Mouse (Mus musculus): ENCODE results near the gene Tmsb15a. TPM values are rescaled to one million over a fixed set of nuclear protein-coding genes. Genes with fewer than 3 reads are reported as not detected.

Tmsb15a gene
- polyA plus RNA-seq, 1 experiment from 2014 or later, result not detected

- WGBS, result 13% methylated on average over 48 of the region's 48 CpGs
- H3K27ac ChIP-seq (ENCODE audit: low read length), result peak within 1 kb of the TSS; percentile 57
- H3K36me3 ChIP-seq (ENCODE audit: insufficient read depth, low read length), result no peaks in the 10 kb centered on the region
- no peaks in the 10 kb centered on the region for H3K4me1 ChIP-seq (ENCODE audit: insufficient read depth, low read depth, low read length)
- peak within 1 kb of the TSS; percentile 54 for H3K9ac ChIP-seq (replicated peaks; ENCODE audit: low read depth)
- H3K4me3 ChIP-seq (ENCODE audit: low read depth, low read length), result peak within 1 kb of the TSS; percentile 54
- ATAC-seq, result peak; percentile 99
- H3K9me3 ChIP-seq (ENCODE audit: low read length), result no peaks in the 10 kb centered on the region
- H3K27me3 ChIP-seq (replicated peaks; ENCODE audit: insufficient read depth, low read length), result no peaks in the 10 kb centered on the region
- peak; percentile 94 for DNase-seq (ENCODE audit: low spot score)
- peak within 1 kb of the TSS; percentile 50 for H3K4me2 ChIP-seq (replicated peaks; ENCODE audit: low read depth, low read length)
- TF ChIP-seq EP300 (IDR thresholded peaks at IDR 0.05) (no peak), CTCF (IDR thresholded peaks at IDR 0.05) (no peak)
Measured at GRCm38 (mm10) chrX:135742304-135743055, 17.4 kb upstream of the Tmsb15a start, which contains the start of the genes Armcx5 and Gprasp1. TSS of gene Armcx5 (plus strand) at chrX:135742733. TSS of gene Gprasp1 (plus strand) at chrX:135742733.

DNA sequence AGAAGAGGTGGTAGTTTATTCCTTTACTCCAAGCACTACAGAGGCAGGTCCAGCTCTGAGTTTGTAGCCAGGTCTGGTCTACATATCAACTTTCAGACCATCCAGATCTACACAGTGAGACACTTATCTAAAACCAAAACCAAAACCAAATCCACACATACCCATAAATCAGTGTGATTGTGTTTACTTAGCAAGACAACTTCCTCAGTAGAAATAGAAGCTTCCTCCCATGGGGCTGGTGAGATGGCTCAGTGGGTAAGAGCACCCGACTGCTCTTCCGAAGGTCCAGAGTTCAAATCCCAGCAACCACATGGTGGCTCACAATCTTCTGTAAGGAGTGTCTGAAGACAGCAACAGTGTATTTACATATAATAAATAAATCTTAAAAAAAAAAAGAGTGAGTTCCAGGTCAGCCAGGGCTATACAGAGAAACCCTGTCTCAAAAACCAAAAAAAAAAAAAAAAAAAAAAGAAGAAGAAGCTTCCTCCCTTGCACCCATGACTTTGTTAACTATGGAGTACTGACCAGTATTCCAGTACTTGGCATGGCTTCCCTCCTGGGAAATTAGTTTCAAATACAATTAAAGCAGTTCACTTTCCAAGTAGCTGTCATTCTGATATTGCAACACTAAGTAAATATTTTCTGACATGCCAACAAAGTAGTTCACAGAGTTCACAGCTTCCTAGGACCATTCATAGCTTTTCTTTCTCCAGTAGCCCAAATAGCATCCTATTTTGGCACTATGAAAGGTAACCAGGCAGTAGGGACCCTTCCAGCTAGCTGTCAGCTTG lies 13.9 kb upstream of the Tmsb15a start:
- 84% methylated on average over 2 of the region's 2 CpGs for WGBS
- Histone ChIP-seq H3K27me3 (replicated peaks; ENCODE audit: insufficient read depth, low read length) (no peaks in the 10 kb centered on the region), H3K9me3 (ENCODE audit: low read length) (no peaks in the 10 kb centered on the region), H3K9ac (replicated peaks; ENCODE audit: low read depth) (no peak overlapping the region), H3K27ac (ENCODE audit: low read length) (no peak overlapping the region), H3K4me1 (ENCODE audit: insufficient read depth, low read depth, low read length) (no peaks in the 10 kb centered on the region), H3K4me2 (replicated peaks; ENCODE audit: low read depth, low read length) (no peak overlapping the region), H3K36me3 (ENCODE audit: insufficient read depth, low read length) (no peaks in the 10 kb centered on the region), H3K4me3 (ENCODE audit: low read depth, low read length) (no peak overlapping the region)
- TF ChIP-seq EP300 (IDR thresholded peaks at IDR 0.05) (no peak), CTCF (IDR thresholded peaks at IDR 0.05) (no peak)
- ATAC-seq, result no peak
- no peak for DNase-seq (ENCODE audit: low spot score)

DNA sequence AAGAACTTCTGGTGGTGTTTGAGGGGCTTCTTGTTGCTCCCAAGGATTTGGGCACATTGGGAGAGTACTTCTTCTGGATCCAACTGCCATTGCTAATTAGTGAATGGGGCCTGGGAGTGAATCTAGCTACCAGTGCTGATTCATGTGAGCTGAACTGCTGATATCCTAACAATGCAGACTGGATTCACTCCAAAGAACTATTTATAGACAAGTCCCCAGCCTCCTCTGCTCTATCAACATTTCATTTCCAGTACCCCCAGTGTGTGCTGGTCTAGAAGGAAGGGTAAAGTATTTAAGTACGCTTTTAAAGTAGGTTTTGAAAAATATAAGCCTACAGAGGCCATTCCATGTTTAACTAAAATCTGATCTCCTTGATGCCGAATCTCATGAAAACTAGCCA lies 12.2 kb downstream of the Tmsb15a start:
- TF ChIP-seq EP300 (IDR thresholded peaks at IDR 0.05) (no peak), CTCF (IDR thresholded peaks at IDR 0.05) (no peak)
- no peak for ATAC-seq
- WGBS, result 59% methylated on average over 2 of the region's 2 CpGs

DNA sequence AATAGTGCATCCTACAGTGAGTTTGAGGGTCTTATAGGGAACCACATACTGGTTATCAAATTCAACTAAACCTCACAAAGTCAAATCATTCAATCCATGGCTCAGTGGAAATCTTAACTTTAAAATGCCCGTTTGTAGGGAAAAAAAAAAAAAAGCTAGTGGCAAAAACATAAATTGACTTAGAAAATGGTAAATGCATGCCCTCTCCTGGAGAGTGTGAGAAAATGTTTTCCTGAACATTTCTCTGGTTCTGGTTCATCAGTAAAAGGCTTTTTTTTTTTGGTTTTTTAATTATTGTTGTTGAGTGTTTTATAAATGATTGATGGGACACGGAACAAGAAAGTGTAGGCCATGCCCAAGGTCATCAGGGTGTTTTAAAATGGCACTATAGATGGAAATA lies 20.7 kb downstream of the Tmsb15a start:
- Histone ChIP-seq H3K9me3 (ENCODE audit: low read length) (no peaks in the 10 kb centered on the region), H3K36me3 (ENCODE audit: insufficient read depth, low read length) (no peaks in the 10 kb centered on the region), H3K27ac (ENCODE audit: low read length) (no peak overlapping the region), H3K27me3 (replicated peaks; ENCODE audit: insufficient read depth, low read length) (no peaks in the 10 kb centered on the region), H3K4me1 (ENCODE audit: insufficient read depth, low read depth, low read length) (no peaks in the 10 kb centered on the region), H3K9ac (replicated peaks; ENCODE audit: low read depth) (no peak overlapping the region), H3K4me2 (replicated peaks; ENCODE audit: low read depth, low read length) (no peak overlapping the region), H3K4me3 (ENCODE audit: low read depth, low read length) (no peak overlapping the region)
- 28% methylated on average over 2 of the region's 2 CpGs for WGBS
- TF ChIP-seq CTCF (IDR thresholded peaks at IDR 0.05) (peak; percentile 27; the same call in 1 of the 2 replicates), EP300 (IDR thresholded peaks at IDR 0.05) (no peak)
- no peak for ATAC-seq
- no peak for DNase-seq (ENCODE audit: low spot score)

More for the DNA sequence above, 12.2 kb downstream of the Tmsb15a start:
- no peak for DNase-seq (ENCODE audit: low spot score)
- Histone ChIP-seq H3K27me3 (replicated peaks; ENCODE audit: insufficient read depth, low read length) (no peaks in the 10 kb centered on the region), H3K4me2 (replicated peaks; ENCODE audit: low read depth, low read length) (no peak overlapping the region), H3K9ac (replicated peaks; ENCODE audit: low read depth) (no peak overlapping the region), H3K27ac (ENCODE audit: low read length) (no peak overlapping the region), H3K36me3 (ENCODE audit: insufficient read depth, low read length) (no peaks in the 10 kb centered on the region), H3K4me1 (ENCODE audit: insufficient read depth, low read depth, low read length) (no peaks in the 10 kb centered on the region), H3K4me3 (ENCODE audit: low read depth, low read length) (no peak overlapping the region), H3K9me3 (ENCODE audit: low read length) (no peaks in the 10 kb centered on the region)

- WGBS, result 78% methylated on average over 1 of the region's 1 CpGs
- ATAC-seq, result no peak
- TF ChIP-seq EP300 (IDR thresholded peaks at IDR 0.05) (no peak), CTCF (IDR thresholded peaks at IDR 0.05) (no peak)
Measured at GRCm38 (mm10) chrX:135703111-135703510, 21.9 kb downstream of the Tmsb15a start.

GRCm38 (mm10) chrX:135693633-135694032 lies 31.4 kb downstream of the Tmsb15a start, which contains the start of gene Tcp11x2:
TSS of gene Tcp11x2 (minus strand) at chrX:135693790.
- Histone ChIP-seq H3K4me3 (ENCODE audit: low read depth, low read length) (no peak within 1 kb of the TSS), H3K9me3 (ENCODE audit: low read length) (no peaks in the 10 kb centered on the region), H3K4me1 (ENCODE audit: insufficient read depth, low read depth, low read length) (no peaks in the 10 kb centered on the region), H3K36me3 (ENCODE audit: insufficient read depth, low read length) (no peaks in the 10 kb centered on the region), H3K27ac (ENCODE audit: low read length) (no peak within 1 kb of the TSS), H3K27me3 (replicated peaks; ENCODE audit: insufficient read depth, low read length) (no peaks in the 10 kb centered on the region), H3K9ac (replicated peaks; ENCODE audit: low read depth) (no peak within 1 kb of the TSS), H3K4me2 (replicated peaks; ENCODE audit: low read depth, low read length) (no peak within 1 kb of the TSS)
- TF ChIP-seq EP300 (IDR thresholded peaks at IDR 0.05) (no peak), CTCF (IDR thresholded peaks at IDR 0.05) (no peak)
- DNase-seq (ENCODE audit: low spot score) (no peak), ATAC-seq (no peak)
- WGBS, result 59% methylated on average over 1 of the region's 1 CpGs

More at GRCm38 (mm10) chrX:135703111-135703510, 21.9 kb downstream of the Tmsb15a start:
- H3K9ac ChIP-seq (replicated peaks; ENCODE audit: low read depth), result no peak overlapping the region
- no peaks in the 10 kb centered on the region for H3K27me3 ChIP-seq (replicated peaks; ENCODE audit: insufficient read depth, low read length)
- no peaks in the 10 kb centered on the region for H3K4me1 ChIP-seq (ENCODE audit: insufficient read depth, low read depth, low read length)
- DNase-seq (ENCODE audit: low spot score), result no peak
- no peak overlapping the region for H3K4me3 ChIP-seq (ENCODE audit: low read depth, low read length)
- no peaks in the 10 kb centered on the region for H3K9me3 ChIP-seq (ENCODE audit: low read length)
- no peak overlapping the region for H3K4me2 ChIP-seq (replicated peaks; ENCODE audit: low read depth, low read length)
- no peaks in the 10 kb centered on the region for H3K36me3 ChIP-seq (ENCODE audit: insufficient read depth, low read length)
- H3K27ac ChIP-seq (ENCODE audit: low read length), result no peak overlapping the region

Data from lung, postnatal 0 days (tissue).